Mouse (Mus musculus): ENCODE measurements around the gene Cchcr1. TPM values are rescaled to one million over a fixed set of nuclear protein-coding genes. Genes with fewer than 3 reads are reported as not detected.
"Not testable (repeated sequence)": the region's sequence is repeated elsewhere in the genome, so short reads cannot be mapped to it uniquely, and the experiment has no call there.

The Cchcr1 gene
- polyA plus RNA-seq, 1 experiment from 2014 or later = 19.0 TPM

- H3K4me3 ChIP-seq (ENCODE audit: low read depth, low read length); H3K4me2 ChIP-seq (replicated peaks; ENCODE audit: low read depth, low read length); H3K4me1 ChIP-seq (ENCODE audit: control insufficient read depth, insufficient read depth, low read length); H3K36me3 ChIP-seq (ENCODE audit: control insufficient read depth, insufficient read depth, low read length); H3K9ac ChIP-seq (replicated peaks; ENCODE audit: low read depth, low read length); H3K27me3 ChIP-seq (ENCODE audit: control insufficient read depth, insufficient read depth, low read length); ATAC-seq (ENCODE audit: insufficient number of reproducible peaks, insufficient read depth, low FRiP score, low read depth); H3K27ac ChIP-seq (ENCODE audit: low read length); H3K9me3 ChIP-seq (ENCODE audit: control insufficient read depth, low read depth, low read length): not testable (repeated sequence)
- 57% methylated on average over 5 of the region's 5 CpGs for WGBS
Measured at GRCm38 (mm10) chr17:35508279-35508678, 8.6 kb upstream of the Cchcr1 start.

DNA sequence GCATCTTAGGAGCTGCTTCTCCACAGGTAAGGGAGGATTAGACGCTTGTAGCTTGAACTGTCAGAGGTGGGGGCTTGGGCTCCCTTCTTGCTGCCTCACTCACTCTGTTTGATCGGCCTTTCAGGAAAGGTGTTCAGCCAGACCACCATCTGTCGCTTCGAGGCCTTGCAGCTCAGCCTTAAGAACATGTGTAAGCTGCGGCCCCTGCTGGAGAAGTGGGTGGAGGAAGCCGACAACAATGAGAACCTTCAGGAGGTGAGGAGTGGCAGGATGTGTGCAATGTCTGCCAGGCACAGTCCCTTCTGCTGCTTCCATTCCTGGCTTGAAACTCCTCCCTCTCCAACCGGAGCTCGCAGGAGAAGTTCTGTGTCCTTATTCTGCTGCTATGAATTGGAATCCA is 7.6 kb upstream of the Cchcr1 start:
- Histone ChIP-seq H3K9ac (replicated peaks; ENCODE audit: low read depth, low read length) (no peak overlapping the region), H3K36me3 (ENCODE audit: control insufficient read depth, insufficient read depth, low read length) (no peaks in the 10 kb centered on the region), H3K27me3 (ENCODE audit: control insufficient read depth, insufficient read depth, low read length) (peaks cover 7% of the 10 kb centered on the region), H3K4me1 (ENCODE audit: control insufficient read depth, insufficient read depth, low read length) (peaks cover 1% of the 10 kb centered on the region), H3K4me3 (ENCODE audit: low read depth, low read length) (no peak overlapping the region), H3K27ac (ENCODE audit: low read length) (no peak overlapping the region), H3K9me3 (ENCODE audit: control insufficient read depth, low read depth, low read length) (no peaks in the 10 kb centered on the region), H3K4me2 (replicated peaks; ENCODE audit: low read depth, low read length) (no peak overlapping the region)
- 16% methylated on average over 8 of the region's 8 CpGs for WGBS
- no peak for ATAC-seq (ENCODE audit: insufficient number of reproducible peaks, insufficient read depth, low FRiP score, low read depth)

- H3K27ac ChIP-seq (ENCODE audit: low read length) = no peak overlapping the region
- WGBS = 94% methylated on average over 7 of the region's 7 CpGs
- H3K9me3 ChIP-seq (ENCODE audit: control insufficient read depth, low read depth, low read length) = no peaks in the 10 kb centered on the region
- H3K36me3 ChIP-seq (ENCODE audit: control insufficient read depth, insufficient read depth, low read length) = no peaks in the 10 kb centered on the region
- H3K27me3 ChIP-seq (ENCODE audit: control insufficient read depth, insufficient read depth, low read length) = no peaks in the 10 kb centered on the region
- ATAC-seq (ENCODE audit: insufficient number of reproducible peaks, insufficient read depth, low FRiP score, low read depth) = no peak
- peaks cover 25% of the 10 kb centered on the region for H3K4me1 ChIP-seq (ENCODE audit: control insufficient read depth, insufficient read depth, low read length)
- H3K4me2 ChIP-seq (replicated peaks; ENCODE audit: low read depth, low read length) = no peak overlapping the region
- no peak overlapping the region for H3K9ac ChIP-seq (replicated peaks; ENCODE audit: low read depth, low read length)
- H3K4me3 ChIP-seq (ENCODE audit: low read depth, low read length) = no peak overlapping the region
Measured at GRCm38 (mm10) chr17:35512916-35513626, 3.8 kb upstream of the Cchcr1 start.

- H3K9ac ChIP-seq (replicated peaks; ENCODE audit: low read depth, low read length) = no peak overlapping the region
- no peak overlapping the region for H3K27ac ChIP-seq (ENCODE audit: low read length)
- peak overlapping the region; percentile 70 for H3K4me2 ChIP-seq (replicated peaks; ENCODE audit: low read depth, low read length)
- no peaks in the 10 kb centered on the region for H3K36me3 ChIP-seq (ENCODE audit: control insufficient read depth, insufficient read depth, low read length)
- H3K4me1 ChIP-seq (ENCODE audit: control insufficient read depth, insufficient read depth, low read length) = peaks cover 30% of the 10 kb centered on the region
- H3K27me3 ChIP-seq (ENCODE audit: control insufficient read depth, insufficient read depth, low read length) = no peaks in the 10 kb centered on the region
- H3K9me3 ChIP-seq (ENCODE audit: control insufficient read depth, low read depth, low read length) = no peaks in the 10 kb centered on the region
- no peak for ATAC-seq (ENCODE audit: insufficient number of reproducible peaks, insufficient read depth, low FRiP score, low read depth)
- 19% methylated on average over 2 of the region's 2 CpGs for WGBS
- H3K4me3 ChIP-seq (ENCODE audit: low read depth, low read length) = 0 out of 2 replicates have a peak overlapping the region, but pooled peaks have one; percentile 45
Measured at GRCm38 (mm10) chr17:35513886-35514285, 3.0 kb upstream of the Cchcr1 start.

DNA sequence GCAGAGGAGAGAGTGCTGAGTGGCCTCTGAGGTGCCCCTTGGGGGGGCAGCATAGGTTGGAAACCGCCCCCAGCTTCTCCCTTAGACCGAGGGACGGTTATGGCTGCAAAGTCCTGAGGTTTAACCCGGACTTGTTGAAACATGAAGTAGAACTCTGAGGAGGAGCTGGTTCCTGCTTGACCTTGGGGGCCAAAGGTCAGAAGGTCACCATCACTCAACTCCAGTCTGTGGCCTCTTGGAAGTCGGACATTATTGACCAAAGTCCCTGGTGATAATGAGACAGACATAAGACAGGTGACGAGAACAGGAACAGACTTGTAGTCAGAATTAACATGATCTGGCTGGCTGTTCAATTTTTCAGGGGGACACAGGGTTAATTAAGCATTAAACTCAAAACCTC is 2.1 kb upstream of the Cchcr1 start:
- Histone ChIP-seq H3K4me2 (replicated peaks; ENCODE audit: low read depth, low read length) (peak overlapping the region; percentile 70), H3K4me1 (ENCODE audit: control insufficient read depth, insufficient read depth, low read length) (peaks cover 30% of the 10 kb centered on the region), H3K27ac (ENCODE audit: low read length) (no peak overlapping the region), H3K9ac (replicated peaks; ENCODE audit: low read depth, low read length) (peak overlapping the region; percentile 50; the same call in 1 of the 2 replicates), H3K27me3 (ENCODE audit: control insufficient read depth, insufficient read depth, low read length) (no peaks in the 10 kb centered on the region), H3K9me3 (ENCODE audit: control insufficient read depth, low read depth, low read length) (no peaks in the 10 kb centered on the region), H3K4me3 (ENCODE audit: low read depth, low read length) (peak overlapping the region; percentile 45; the same call in 1 of the 2 replicates), H3K36me3 (ENCODE audit: control insufficient read depth, insufficient read depth, low read length) (no peaks in the 10 kb centered on the region)
- 41% methylated on average over 6 of the region's 6 CpGs for WGBS
- ATAC-seq (ENCODE audit: insufficient number of reproducible peaks, insufficient read depth, low FRiP score, low read depth) = no peak

- Histone ChIP-seq H3K9ac (replicated peaks; ENCODE audit: low read depth, low read length) (peak overlapping the region; percentile 50), H3K4me3 (ENCODE audit: low read depth, low read length) (peak overlapping the region; percentile 45), H3K27me3 (ENCODE audit: control insufficient read depth, insufficient read depth, low read length) (no peaks in the 10 kb centered on the region), H3K27ac (ENCODE audit: low read length) (no peak overlapping the region), H3K4me2 (replicated peaks; ENCODE audit: low read depth, low read length) (peak overlapping the region; percentile 70), H3K9me3 (ENCODE audit: control insufficient read depth, low read depth, low read length) (no peaks in the 10 kb centered on the region), H3K36me3 (ENCODE audit: control insufficient read depth, insufficient read depth, low read length) (no peaks in the 10 kb centered on the region), H3K4me1 (ENCODE audit: control insufficient read depth, insufficient read depth, low read length) (peaks cover 30% of the 10 kb centered on the region)
- WGBS = 6% methylated on average over 25 of the region's 25 CpGs
- ATAC-seq (ENCODE audit: insufficient number of reproducible peaks, insufficient read depth, low FRiP score, low read depth) = no peak; the same call in 1 of the 2 replicates
Measured at GRCm38 (mm10) chr17:35515911-35516640, 824 bp upstream of the Cchcr1 start.

DNA sequence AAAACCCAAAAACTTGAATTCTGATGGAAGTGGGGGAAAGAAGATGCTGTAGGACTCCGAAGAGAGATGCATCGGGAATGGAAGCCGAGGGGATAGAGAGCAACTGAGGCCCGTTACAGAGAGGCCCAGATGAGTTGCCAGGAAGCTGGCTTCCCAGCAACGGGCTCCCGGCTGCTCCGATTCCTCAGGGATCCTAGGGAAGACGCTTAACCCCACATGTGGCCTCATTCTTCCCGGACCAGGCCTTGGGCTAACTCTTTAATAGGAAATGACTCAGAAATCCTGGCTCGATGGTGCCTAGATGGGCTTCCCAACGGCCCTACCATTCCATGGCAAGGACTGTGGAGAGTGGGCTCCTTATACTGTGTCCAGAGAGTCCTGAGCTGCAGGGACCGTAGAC is 626 bp downstream of the Cchcr1 start:
- Histone ChIP-seq H3K9ac (replicated peaks; ENCODE audit: low read depth, low read length) (peak overlapping the region; percentile 50; the same call in 1 of the 2 replicates), H3K27me3 (ENCODE audit: control insufficient read depth, insufficient read depth, low read length) (no peaks in the 10 kb centered on the region), H3K4me1 (ENCODE audit: control insufficient read depth, insufficient read depth, low read length) (peaks cover 30% of the 10 kb centered on the region), H3K4me3 (ENCODE audit: low read depth, low read length) (peak overlapping the region; percentile 45), H3K27ac (ENCODE audit: low read length) (peak overlapping the region; percentile 45), H3K36me3 (ENCODE audit: control insufficient read depth, insufficient read depth, low read length) (no peaks in the 10 kb centered on the region; the same call in 1 of the 2 replicates), H3K9me3 (ENCODE audit: control insufficient read depth, low read depth, low read length) (no peaks in the 10 kb centered on the region), H3K4me2 (replicated peaks; ENCODE audit: low read depth, low read length) (peak overlapping the region; percentile 72)
- ATAC-seq (ENCODE audit: insufficient number of reproducible peaks, insufficient read depth, low FRiP score, low read depth) = no peak
- WGBS = 6% methylated on average over 12 of the region's 12 CpGs

DNA sequence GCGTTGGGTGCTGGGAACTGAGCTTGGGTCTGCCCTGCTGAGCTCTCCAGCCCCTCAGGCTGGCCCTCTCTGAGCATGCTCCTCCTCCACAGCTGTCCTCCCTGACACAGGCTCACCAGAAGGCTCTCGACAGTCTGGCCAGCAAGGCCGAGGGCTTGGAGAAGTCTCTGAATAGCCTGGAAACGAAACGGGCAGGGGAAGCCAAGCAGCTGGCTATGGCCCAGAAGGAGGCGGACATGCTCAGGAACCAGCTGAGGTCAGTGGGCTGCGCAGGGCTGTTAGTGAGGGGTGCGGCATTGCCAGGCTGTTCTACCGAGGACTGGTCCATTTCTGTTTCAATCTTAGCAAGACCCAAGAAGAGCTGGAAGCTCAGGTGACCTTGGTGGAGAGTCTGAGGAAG is 7.5 kb downstream of the Cchcr1 start:
- H3K27ac ChIP-seq (ENCODE audit: low read length) = no peak overlapping the region
- H3K4me2 ChIP-seq (replicated peaks; ENCODE audit: low read depth, low read length) = no peak overlapping the region
- no peak for ATAC-seq (ENCODE audit: insufficient number of reproducible peaks, insufficient read depth, low FRiP score, low read depth)
- H3K4me3 ChIP-seq (ENCODE audit: low read depth, low read length) = no peak overlapping the region
- H3K9me3 ChIP-seq (ENCODE audit: control insufficient read depth, low read depth, low read length) = no peaks in the 10 kb centered on the region
- 86% methylated on average over 9 of the region's 9 CpGs for WGBS
- H3K36me3 ChIP-seq (ENCODE audit: control insufficient read depth, insufficient read depth, low read length) = peaks cover 36% of the 10 kb centered on the region
- H3K4me1 ChIP-seq (ENCODE audit: control insufficient read depth, insufficient read depth, low read length) = no peaks in the 10 kb centered on the region
- no peaks in the 10 kb centered on the region for H3K27me3 ChIP-seq (ENCODE audit: control insufficient read depth, insufficient read depth, low read length)
- H3K9ac ChIP-seq (replicated peaks; ENCODE audit: low read depth, low read length) = no peak overlapping the region

Data from stomach, embryonic 14.5 days (tissue).